Mouse (Mus musculus) adipose tissue, adult 10 weeks (tissue): ENCODE results near the gene Tlx3. TPM values are rescaled to one million over a fixed set of nuclear protein-coding genes. Genes with fewer than 3 reads are reported as not detected.

Source experiments
- polyA plus RNA-seq: library from polyadenylated mRNA; stranded (reverse); fragments of 350-450 nt; fragmentation: Illumina TruSeq; extraction: RNeasy Lipid Tissue Mini Kit (QIAGEN cat#74804); gene quantifications from one replicate; pipeline ENCODE4 v1.2.3, GENCODE M21; 2014; ENCODE audit warnings: low read depth, low replicate concordance

Gene Tlx3
- not detected for polyA plus RNA-seq

DNA sequence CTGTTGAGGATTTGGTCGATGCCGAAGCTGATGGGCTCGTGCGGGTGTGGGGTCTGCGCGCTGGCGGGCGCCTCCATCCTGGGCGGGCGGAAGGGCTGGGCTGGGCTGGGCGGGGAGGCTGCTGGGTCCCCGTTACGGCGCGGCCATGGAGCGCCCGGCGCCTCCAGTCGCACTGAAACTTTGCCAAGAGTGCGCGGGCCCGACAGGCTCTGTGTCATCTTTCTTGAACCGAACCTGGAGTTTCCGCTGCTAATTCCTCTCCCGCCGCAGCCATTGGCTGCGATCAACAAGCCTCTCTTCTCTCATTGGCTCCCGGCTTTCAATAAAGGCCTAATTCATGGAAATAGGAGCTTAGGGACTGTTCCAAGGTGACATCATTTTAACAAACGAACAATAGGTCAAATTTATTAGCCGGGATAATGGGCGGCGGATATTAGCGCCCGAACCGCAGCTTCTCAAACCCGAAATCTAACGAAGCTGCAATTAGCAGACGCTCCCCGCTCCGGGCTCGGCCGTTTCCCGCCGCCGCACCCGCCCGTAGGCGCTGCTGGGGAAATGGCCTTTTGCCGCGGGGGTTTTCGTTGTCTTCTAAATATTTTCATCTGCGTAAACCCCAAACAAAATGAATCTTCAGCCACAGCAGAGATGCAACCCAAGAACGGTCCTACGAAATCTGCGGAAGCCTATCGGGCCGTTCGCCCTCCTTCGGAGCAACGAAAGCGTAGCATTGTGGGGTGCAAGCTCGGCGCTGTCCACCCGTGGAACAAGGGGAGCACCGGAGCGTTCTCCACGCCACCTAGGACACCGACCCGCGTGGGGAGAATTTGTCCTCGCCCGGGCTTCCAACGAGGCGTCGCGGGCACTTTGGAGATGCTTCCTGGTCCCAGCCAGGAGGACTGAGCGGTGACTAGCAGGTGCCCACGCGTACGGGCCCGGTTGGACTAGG lies at the start of gene Tlx3:
Tlx3 (minus strand) TSS at position 207 of the 946 bp plus-strand sequence.

GRCm38 (mm10) chr11:33162998-33163506 lies 40.3 kb downstream of the Tlx3 start, which contains the start of gene Npm1:
Npm1 (minus strand) TSS chr11:33163206.

Other genes with a start within 250 kb of the Tlx3 start
- gene Fgf18, start 56.2 kb downstream of the Tlx3 start, polyA plus RNA-seq, result 2.7 TPM
- 334 TPM for gene Npm1, start 40.4 kb downstream of the Tlx3 start, polyA plus RNA-seq
- not detected for gene Gm12117, start 73.1 kb upstream of the Tlx3 start, polyA plus RNA-seq